Mouse (Mus musculus) intestine, postnatal 0 days (tissue): ENCODE measurements around the gene Hipk1. TPM values are rescaled to one million over a fixed set of nuclear protein-coding genes. Genes with fewer than 3 reads are reported as not detected.
A peak's percentile ranks its signal among the peaks of the same experiment; 100 is the strongest.

ENCODE experiments used
- ATAC-seq: fragments of 200-750 bp; cut with Nextera tagmentation; 2 replicates; pipeline ENCODE4 v1.8.0; 2017; ENCODE audit warnings: mild to moderate bottlenecking, moderate TSS enrichment, moderate library complexity
- H3K27ac ChIP-seq: fragments of 300-500 bp; sonication (generic); 2 replicates; pipeline ENCODE4 v1.5.1; 2014; ENCODE audit warnings: mild to moderate bottlenecking, low read depth, low read length, moderate library complexity
- H3K27me3 ChIP-seq: fragments of 300-500 bp; sonication (generic); replicated peaks from 2 replicates; pipeline ENCODE4 v1.6.1; 2014; ENCODE audit warnings: low read length, mixed read lengths; ENCODE audit not compliant: control insufficient read depth, insufficient read depth
- H3K36me3 ChIP-seq: fragments of 300-500 bp; sonication (generic); 2 replicates; pipeline ENCODE4 v1.6.1; 2014; ENCODE audit warnings: mild to moderate bottlenecking, moderate library complexity; ENCODE audit not compliant: control insufficient read depth, insufficient read depth
- H3K4me1 ChIP-seq: fragments of 300-500 bp; sonication (generic); replicated peaks from 2 replicates; pipeline ENCODE4 v1.6.1; 2014; ENCODE audit warnings: antibody characterized with exemption, low read length, mixed read lengths; ENCODE audit not compliant: control insufficient read depth, insufficient read depth
- H3K4me2 ChIP-seq: fragments of 300-500 bp; sonication (generic); replicated peaks from 2 replicates; pipeline ENCODE4 v1.6.1; 2014; ENCODE audit warnings: low read depth, mild to moderate bottlenecking, moderate library complexity
- H3K4me3 ChIP-seq: fragments of 300-500 bp; sonication (generic); 2 replicates; pipeline ENCODE4 v1.5.1; 2014; ENCODE audit warnings: low read depth, low read length
- H3K9ac ChIP-seq: fragments of 300-500 bp; sonication (generic); 2 replicates; pipeline ENCODE4 v1.6.1; 2014; ENCODE audit warnings: mild to moderate bottlenecking, low read depth, low read length
- H3K9me3 ChIP-seq: fragments of 300-500 bp; sonication (generic); 2 replicates; pipeline ENCODE4 v1.6.1; 2016; ENCODE audit warnings: mixed run types; ENCODE audit not compliant: control insufficient read depth
- CTCF ChIP-seq: sonication (generic); IDR thresholded peaks from 2 replicates; pipeline ENCODE4 v1.5.1; 2016; ENCODE audit warnings: low read depth, mild to moderate bottlenecking, control low read depth, antibody characterized with exemption, moderate library complexity
- WGBS: fragments of 180-500 bp; shearing (Covaris S2); extraction: QIAGEN DNeasy Blood & Tissue Kit; methylation state at CpG from one replicate; pipeline ENCODE4 v1.1.7; 2014; 5-methylcytosine and 5-hydroxymethylcytosine counted together
- polyA plus RNA-seq: library from polyadenylated mRNA; unstranded; fragments of >200 nt; fragmentation: Nextera tagmentation; extraction: Ambion mirVana; gene quantifications from 2 replicates; pipeline ENCODE4 v1.2.1, GENCODE M21; 2015

The Hipk1 gene
- polyA plus RNA-seq, 1 experiment from 2014 or later = 6.6 TPM

DNA sequence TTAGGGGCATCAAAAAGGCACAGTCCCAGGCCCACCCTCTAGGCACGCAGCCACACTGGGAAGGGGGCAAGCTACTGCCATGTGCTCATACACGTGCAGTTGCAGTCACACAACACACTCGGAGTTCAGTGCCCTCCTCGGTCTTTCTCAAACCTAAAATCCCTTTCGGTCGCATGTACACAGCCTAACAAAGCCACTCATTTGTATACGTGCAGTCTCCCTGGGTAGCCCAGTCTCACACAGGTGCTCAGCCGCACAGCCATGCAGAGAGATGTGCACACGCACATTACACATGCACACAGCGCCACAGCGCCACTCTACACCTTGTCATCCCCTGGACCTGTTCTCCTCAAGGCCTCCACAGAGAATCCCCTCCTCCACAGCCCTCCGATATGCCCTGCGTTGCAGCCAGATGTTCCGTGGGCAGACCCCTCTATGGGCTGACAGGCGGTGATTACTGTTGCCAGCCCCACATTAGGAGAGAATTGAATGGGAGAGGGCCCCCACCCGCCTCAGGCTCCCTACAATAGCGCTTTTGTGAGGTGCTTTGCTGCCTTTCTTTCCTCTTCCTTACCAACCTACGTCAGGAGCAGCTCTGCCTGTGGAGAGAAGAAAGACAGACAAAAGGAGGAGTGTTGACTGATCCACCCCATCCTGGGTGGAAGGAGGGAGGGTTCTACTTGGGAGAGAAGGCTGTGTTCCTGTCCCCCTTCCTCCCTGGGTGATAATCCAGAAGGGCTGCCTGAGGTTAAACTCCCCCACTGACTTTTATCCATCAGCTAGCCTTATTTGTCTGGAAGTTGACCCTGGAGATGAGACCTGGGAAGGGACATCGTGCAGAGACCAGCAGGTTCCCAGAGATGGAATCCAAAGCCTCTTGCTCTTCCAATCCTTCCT is 57.3 kb downstream of the Hipk1 start:
- Histone ChIP-seq H3K9me3 (no peaks in the 10 kb centered on the region), H3K36me3 (peaks cover 6% of the 10 kb centered on the region; the same call in 1 of the 2 replicates), H3K27me3 (no peaks in the 10 kb centered on the region), H3K9ac (no peak overlapping the region), H3K27ac (no peak overlapping the region), H3K4me1 (no peaks in the 10 kb centered on the region), H3K4me3 (no peak overlapping the region; the same call in 1 of the 2 replicates), H3K4me2 (peak overlapping the region; percentile 35; the same call in 1 of the 2 replicates)
- WGBS = 53% methylated on average over 19 of the region's 19 CpGs
- ATAC-seq = no peak
- no peak for TF ChIP-seq CTCF

DNA sequence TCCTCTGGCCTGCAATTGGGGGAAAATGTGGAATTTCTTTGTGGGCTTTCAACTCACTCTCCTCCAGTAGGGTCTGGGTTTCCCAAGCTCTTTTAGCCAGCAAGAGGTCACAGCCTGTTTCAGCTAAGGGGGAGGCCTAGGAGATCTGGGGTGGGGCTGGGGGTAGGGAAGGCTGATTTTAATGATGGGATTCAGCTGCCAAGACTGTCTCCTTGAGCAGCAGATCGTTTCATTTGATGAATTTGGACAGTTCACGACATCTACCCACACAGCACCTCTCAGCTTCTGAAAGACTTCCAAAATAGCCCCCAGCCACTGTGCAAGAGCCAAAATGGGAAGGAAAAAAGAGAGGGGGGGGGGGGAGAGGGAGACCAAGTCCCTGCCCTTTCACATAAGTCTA is 58.2 kb downstream of the Hipk1 start:
- no peak overlapping the region for H3K9ac ChIP-seq
- H3K4me1 ChIP-seq = no peaks in the 10 kb centered on the region
- peaks cover 6% of the 10 kb centered on the region; the same call in 1 of the 2 replicates for H3K36me3 ChIP-seq
- 43% methylated on average over 2 of the region's 2 CpGs for WGBS
- H3K4me2 ChIP-seq = no peak overlapping the region
- ATAC-seq = no peak
- H3K9me3 ChIP-seq = no peaks in the 10 kb centered on the region
- no peak for TF ChIP-seq CTCF
- H3K4me3 ChIP-seq = no peak overlapping the region
- no peak overlapping the region for H3K27ac ChIP-seq
- no peaks in the 10 kb centered on the region for H3K27me3 ChIP-seq

DNA sequence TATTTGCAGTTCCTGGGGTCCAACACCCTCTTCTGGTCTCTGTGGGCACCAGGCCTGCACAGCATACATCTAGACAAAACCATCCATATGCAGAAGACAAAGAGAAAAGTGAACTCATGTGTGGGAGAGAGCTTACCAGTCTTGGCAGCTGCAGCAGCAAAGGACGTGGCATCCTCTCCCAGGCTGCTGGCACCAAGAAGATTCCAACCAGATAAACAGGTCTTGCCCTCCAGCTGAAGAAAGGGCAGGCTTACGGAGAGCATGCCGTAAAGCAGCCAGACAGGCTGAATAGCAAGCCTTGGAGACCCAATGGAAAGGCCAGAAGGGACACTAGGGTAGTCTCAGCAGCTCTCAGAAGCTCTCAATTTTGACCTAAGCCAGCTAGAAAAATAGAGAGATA is 59.2 kb downstream of the Hipk1 start:
- Histone ChIP-seq H3K9me3 (no peaks in the 10 kb centered on the region), H3K4me3 (no peak overlapping the region), H3K4me1 (no peaks in the 10 kb centered on the region), H3K27ac (no peak overlapping the region), H3K4me2 (no peak overlapping the region), H3K36me3 (peaks cover 6% of the 10 kb centered on the region; the same call in 1 of the 2 replicates), H3K9ac (no peak overlapping the region), H3K27me3 (no peaks in the 10 kb centered on the region)
- WGBS = 89% methylated on average over 3 of the region's 3 CpGs
- no peak for TF ChIP-seq CTCF
- ATAC-seq = no peak

DNA sequence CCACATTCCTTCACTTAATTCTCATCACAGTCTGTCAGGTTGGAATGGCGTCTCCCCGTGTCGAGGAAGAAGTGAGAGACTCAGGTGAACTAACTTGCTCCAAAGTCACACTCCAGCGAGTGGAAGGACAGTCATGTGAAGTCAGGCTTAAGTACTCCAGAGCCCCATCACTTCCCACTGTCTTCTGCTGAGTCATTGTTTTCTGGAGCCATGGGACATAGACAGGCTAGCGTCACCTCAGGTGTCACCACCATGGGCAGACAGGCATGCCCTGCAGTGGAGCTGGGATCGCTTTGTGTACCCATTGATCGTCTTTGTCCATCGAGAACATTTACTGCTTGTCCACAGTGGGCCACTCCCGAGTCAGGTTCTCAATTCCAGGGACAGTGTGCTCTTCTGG is 61.5 kb downstream of the Hipk1 start:
- H3K4me1 ChIP-seq = no peaks in the 10 kb centered on the region
- H3K36me3 ChIP-seq = no peaks in the 10 kb centered on the region
- no peak overlapping the region for H3K4me2 ChIP-seq

DNA sequence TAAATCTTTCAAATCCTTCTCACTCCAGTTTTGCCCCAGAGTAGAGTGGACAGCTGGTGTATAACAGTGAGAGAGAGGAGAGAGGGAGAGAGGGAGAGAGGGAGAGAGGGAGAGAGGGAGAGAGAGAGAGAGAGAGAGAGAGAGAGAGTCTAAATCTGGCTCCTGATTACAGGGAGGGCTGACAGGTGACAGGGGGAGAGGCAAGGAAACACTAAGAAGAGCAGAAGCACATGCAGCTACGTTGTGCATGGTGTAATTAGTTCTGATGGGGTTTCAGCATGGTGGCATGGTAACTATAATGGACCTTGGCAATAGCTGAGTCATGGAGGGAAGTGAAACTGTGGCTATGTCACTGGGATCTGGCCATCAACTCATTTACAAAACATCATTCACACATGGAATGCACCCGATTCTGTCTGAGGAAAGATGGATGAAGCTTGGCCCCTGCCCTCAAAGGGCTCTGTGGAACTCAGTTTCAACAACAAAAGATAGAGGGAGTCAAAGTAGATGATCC is 63.5 kb downstream of the Hipk1 start:
- no peak for TF ChIP-seq CTCF
- no peak for ATAC-seq
- WGBS = 36% methylated on average over 2 of the region's 2 CpGs
- Histone ChIP-seq H3K27ac (no peak overlapping the region), H3K4me2 (no peak overlapping the region), H3K4me3 (no peak overlapping the region), H3K36me3 (no peaks in the 10 kb centered on the region), H3K9me3 (no peaks in the 10 kb centered on the region), H3K27me3 (no peaks in the 10 kb centered on the region), H3K4me1 (no peaks in the 10 kb centered on the region), H3K9ac (no peak overlapping the region)

More for the DNA sequence above, 61.5 kb downstream of the Hipk1 start:
- H3K27ac ChIP-seq = no peak overlapping the region
- no peaks in the 10 kb centered on the region for H3K27me3 ChIP-seq
- no peak for TF ChIP-seq CTCF
- ATAC-seq = no peak
- H3K4me3 ChIP-seq = no peak overlapping the region
- H3K9me3 ChIP-seq = no peaks in the 10 kb centered on the region
- 83% methylated on average over 9 of the region's 9 CpGs for WGBS
- H3K9ac ChIP-seq = no peak overlapping the region

DNA sequence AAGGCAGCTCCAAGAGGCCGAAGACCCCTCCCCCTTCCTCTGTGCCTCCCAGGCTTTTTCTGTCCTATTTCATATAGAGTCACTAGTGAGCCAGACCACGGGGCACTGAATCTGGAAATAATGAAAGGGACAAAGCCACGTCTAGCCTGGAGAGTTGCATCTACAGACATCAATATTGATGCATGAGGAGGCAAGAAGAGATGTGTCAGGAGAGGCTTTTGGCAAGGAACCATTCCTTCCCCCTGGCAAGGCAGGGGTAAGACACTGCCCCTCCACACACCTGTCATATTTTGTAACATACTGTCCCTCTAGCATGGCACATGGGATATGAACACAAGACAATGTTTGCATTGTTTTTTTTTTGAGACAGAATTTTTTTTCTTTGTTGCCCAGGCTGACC is 64.7 kb downstream of the Hipk1 start:
- H3K36me3 ChIP-seq = no peaks in the 10 kb centered on the region
- no peaks in the 10 kb centered on the region for H3K9me3 ChIP-seq
- no peak overlapping the region for H3K9ac ChIP-seq
- no peak for ATAC-seq
- H3K4me3 ChIP-seq = no peak overlapping the region
- no peaks in the 10 kb centered on the region for H3K27me3 ChIP-seq
- WGBS = 56% methylated on average over 3 of the region's 3 CpGs
- no peak overlapping the region for H3K27ac ChIP-seq
- H3K4me1 ChIP-seq = no peaks in the 10 kb centered on the region
- no peak overlapping the region for H3K4me2 ChIP-seq
- TF ChIP-seq CTCF = no peak
